Mouse (Mus musculus): ENCODE measurements at regions not wholly inside any gene's neighbourhood (a gene's known extent, or its start where the extent isn't known, plus 50 kb on each side); places are given as distances from the start of the nearest gene placed in this dataset.

DNA sequence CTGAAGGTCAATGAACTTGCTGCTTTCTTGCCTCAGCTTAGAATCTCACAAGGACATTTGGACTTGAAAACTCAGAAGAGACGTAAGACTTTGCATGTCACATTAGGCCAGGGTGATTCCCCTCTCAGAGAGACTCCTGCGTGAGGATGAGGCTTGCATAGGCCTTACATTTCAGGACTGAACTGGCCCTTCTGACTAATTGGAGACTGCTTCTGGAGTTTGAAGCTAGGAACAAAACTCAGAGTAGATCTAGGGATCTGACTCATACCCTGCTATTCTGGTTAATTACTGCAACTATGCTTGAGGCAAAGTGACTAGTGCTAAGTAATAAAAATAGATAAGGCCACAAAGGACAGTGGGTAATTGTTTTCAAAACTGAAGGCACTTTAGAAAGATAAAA, 365.2 kb upstream of the Stxbp6 start:
- no peak for DNase-seq (ENCODE audit: low read depth, low spot score)

- no peak for DNase-seq (ENCODE audit: low read depth, low spot score)
Measured at GRCm38 (mm10) chr12:45437271-45437670, 362.8 kb upstream of the Stxbp6 start.

DNA sequence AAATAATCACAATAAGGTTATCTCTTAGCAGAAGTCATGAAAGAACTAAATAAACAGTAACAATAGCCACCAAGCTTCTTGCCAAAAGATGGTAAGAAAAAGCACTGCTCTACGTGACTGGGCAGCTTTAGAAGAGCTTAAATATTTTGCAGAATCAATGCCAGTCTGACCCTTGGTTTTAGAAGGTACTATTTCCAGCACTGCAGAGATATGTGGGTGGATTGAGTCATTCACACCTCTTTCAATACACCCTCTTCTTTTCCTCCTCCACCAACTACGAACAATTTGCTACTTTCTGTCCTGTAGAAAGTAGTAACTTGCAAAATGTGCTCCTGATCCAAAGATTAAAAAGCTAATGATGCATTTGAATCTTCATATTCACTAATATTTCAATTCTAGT, 324.9 kb upstream of the Stxbp6 start:
- DNase-seq (ENCODE audit: low read depth, low spot score): no peak

DNA sequence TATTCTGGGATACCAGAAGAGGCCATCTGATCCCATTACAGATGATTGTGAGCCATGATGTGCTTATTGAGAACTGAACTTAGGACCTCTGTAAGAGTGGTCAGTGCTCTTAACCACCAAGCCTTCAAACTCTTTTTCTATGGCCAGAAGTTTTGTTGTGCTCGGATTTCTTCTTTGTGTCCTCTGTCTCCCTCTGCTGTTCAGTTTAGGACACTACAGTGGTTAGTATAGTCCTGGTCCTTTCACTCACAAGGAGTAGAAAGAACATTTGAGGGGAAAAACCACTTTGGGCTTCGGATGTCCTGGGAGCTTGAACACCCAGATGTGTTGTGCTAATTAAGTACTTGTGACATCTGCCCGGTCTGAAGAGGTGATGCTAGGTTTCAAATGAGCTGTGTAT, 310.4 kb upstream of the Stxbp6 start:
- DNase-seq (ENCODE audit: low read depth, low spot score): peak; percentile 27

Measured in forelimb bud, embryonic 11.5 days (tissue).